Mouse (Mus musculus): ENCODE data around the gene Cactin. TPM values are rescaled to one million over a fixed set of nuclear protein-coding genes. Genes with fewer than 3 reads are reported as not detected.

Gene Cactin
- polyA plus RNA-seq, 2 experiments = 25.3 to 50.0 TPM

GRCm38 (mm10) chr10:81328386-81328785 lies 7.5 kb downstream of the Cactin start, which contains the start of gene Tbxa2r:
Gene Tbxa2r (plus strand): TSS chr10:81328731.
- DNase-seq (ENCODE audit: low spot score) (no peak), ATAC-seq (ENCODE audit: low FRiP score, low read depth) (no peak)
- Histone ChIP-seq H3K27me3 (ENCODE audit: control insufficient read depth, insufficient read depth, low read length) (no peaks in the 10 kb centered on the region), H3K4me3 (replicated peaks; ENCODE audit: low read length) (no peak within 1 kb of the TSS), H3K4me1 (ENCODE audit: control insufficient read depth, insufficient read depth, low read length) (peaks cover 23% of the 10 kb centered on the region), H3K4me2 (replicated peaks; ENCODE audit: low read depth, low read length, severe bottlenecking) (peak within 1 kb of the TSS; percentile 21), H3K27ac (replicated peaks; ENCODE audit: low read depth, low read length) (peak within 1 kb of the TSS; percentile 85), H3K9me3 (ENCODE audit: control insufficient read depth, low read length) (no peaks in the 10 kb centered on the region), H3K36me3 (ENCODE audit: control insufficient read depth, insufficient read depth, low read length) (peaks cover 40% of the 10 kb centered on the region), H3K9ac (ENCODE audit: low read depth, low read length, severe bottlenecking) (peak within 1 kb of the TSS; percentile 40)
- WGBS = 18% methylated on average over 10 of the region's 10 CpGs
- no peak for TF ChIP-seq POLR2A (IDR thresholded peaks at IDR 0.05; ENCODE audit: borderline replicate concordance, extremely low read depth, insufficient read depth, insufficient read length)

- Histone ChIP-seq H3K4me1 (ENCODE audit: control insufficient read depth, insufficient read depth, low read length) (peaks cover 23% of the 10 kb centered on the region), H3K9ac (ENCODE audit: low read depth, low read length, severe bottlenecking) (peak overlapping the region; percentile 40), H3K9me3 (ENCODE audit: control insufficient read depth, low read length) (no peaks in the 10 kb centered on the region), H3K4me3 (replicated peaks; ENCODE audit: low read length) (no peak overlapping the region), H3K27me3 (ENCODE audit: control insufficient read depth, insufficient read depth, low read length) (no peaks in the 10 kb centered on the region), H3K27ac (replicated peaks; ENCODE audit: low read depth, low read length) (peak overlapping the region; percentile 85), H3K4me2 (replicated peaks; ENCODE audit: low read depth, low read length, severe bottlenecking) (peak overlapping the region; percentile 21), H3K36me3 (ENCODE audit: control insufficient read depth, insufficient read depth, low read length) (peaks cover 30% of the 10 kb centered on the region)
- no peak for TF ChIP-seq POLR2A (IDR thresholded peaks at IDR 0.05; ENCODE audit: borderline replicate concordance, extremely low read depth, insufficient read depth, insufficient read length)
- WGBS = 48% methylated on average over 10 of the region's 10 CpGs
- peak; percentile 82 for ATAC-seq (ENCODE audit: low FRiP score, low read depth)
- peak; percentile 82 for DNase-seq (ENCODE audit: low spot score)
Measured at GRCm38 (mm10) chr10:81329194-81329975, 8.5 kb downstream of the Cactin start.

- H3K4me3 ChIP-seq (replicated peaks; ENCODE audit: low read length) = no peak overlapping the region
- 0 out of 2 replicates have a peak overlapping the region, but pooled peaks have one; percentile 21 for H3K4me2 ChIP-seq (replicated peaks; ENCODE audit: low read depth, low read length, severe bottlenecking)
- no peaks in the 10 kb centered on the region for H3K27me3 ChIP-seq (ENCODE audit: control insufficient read depth, insufficient read depth, low read length)
- peaks cover 24% of the 10 kb centered on the region for H3K36me3 ChIP-seq (ENCODE audit: control insufficient read depth, insufficient read depth, low read length)
- ATAC-seq (ENCODE audit: low FRiP score, low read depth) = peak; percentile 8; the same call in 1 of the 2 replicates
- peak overlapping the region; percentile 85 for H3K27ac ChIP-seq (replicated peaks; ENCODE audit: low read depth, low read length)
- 47% methylated on average over 4 of the region's 4 CpGs for WGBS
- no peak for DNase-seq (ENCODE audit: low spot score)
- H3K4me1 ChIP-seq (ENCODE audit: control insufficient read depth, insufficient read depth, low read length) = peaks cover 29% of the 10 kb centered on the region
- TF ChIP-seq POLR2A (IDR thresholded peaks at IDR 0.05; ENCODE audit: borderline replicate concordance, extremely low read depth, insufficient read depth, insufficient read length) = no peak
- H3K9ac ChIP-seq (ENCODE audit: low read depth, low read length, severe bottlenecking) = no peak overlapping the region
- no peaks in the 10 kb centered on the region for H3K9me3 ChIP-seq (ENCODE audit: control insufficient read depth, low read length)
Measured at GRCm38 (mm10) chr10:81330007-81330406, 9.1 kb downstream of the Cactin start.

- Histone ChIP-seq H3K9ac (ENCODE audit: low read depth, low read length, severe bottlenecking) (0 out of 2 replicates have a peak overlapping the region, but pooled peaks have one; percentile 4), H3K4me3 (replicated peaks; ENCODE audit: low read length) (no peak overlapping the region), H3K27ac (replicated peaks; ENCODE audit: low read depth, low read length) (no peak overlapping the region), H3K4me1 (ENCODE audit: control insufficient read depth, insufficient read depth, low read length) (peaks cover 42% of the 10 kb centered on the region), H3K27me3 (ENCODE audit: control insufficient read depth, insufficient read depth, low read length) (0 out of 2 replicates have a peak, but pooled peaks cover 2% of the 10 kb centered on the region), H3K4me2 (replicated peaks; ENCODE audit: low read depth, low read length, severe bottlenecking) (peak overlapping the region; percentile 15; the same call in 1 of the 2 replicates), H3K36me3 (ENCODE audit: control insufficient read depth, insufficient read depth, low read length) (peaks cover under 1% of the 10 kb centered on the region), H3K9me3 (ENCODE audit: control insufficient read depth, low read length) (no peaks in the 10 kb centered on the region)
- 25% methylated on average over 29 of the region's 29 CpGs for WGBS
- no peak for DNase-seq (ENCODE audit: low spot score)
- ATAC-seq (ENCODE audit: low FRiP score, low read depth) = no peak
- TF ChIP-seq POLR2A (IDR thresholded peaks at IDR 0.05; ENCODE audit: borderline replicate concordance, extremely low read depth, insufficient read depth, insufficient read length) = no peak
Measured at GRCm38 (mm10) chr10:81332277-81332676, 11.4 kb downstream of the Cactin start.

- DNase-seq (ENCODE audit: low spot score) (no peak), ATAC-seq (ENCODE audit: low FRiP score, low read depth) (no peak)
- Histone ChIP-seq H3K9ac (ENCODE audit: low read depth, low read length, severe bottlenecking) (no peak overlapping the region), H3K27ac (replicated peaks; ENCODE audit: low read depth, low read length) (no peak overlapping the region), H3K4me2 (replicated peaks; ENCODE audit: low read depth, low read length, severe bottlenecking) (no peak overlapping the region), H3K4me3 (replicated peaks; ENCODE audit: low read length) (no peak overlapping the region), H3K27me3 (ENCODE audit: control insufficient read depth, insufficient read depth, low read length) (0 out of 2 replicates have a peak, but pooled peaks cover 11% of the 10 kb centered on the region), H3K4me1 (ENCODE audit: control insufficient read depth, insufficient read depth, low read length) (peaks cover 33% of the 10 kb centered on the region), H3K36me3 (ENCODE audit: control insufficient read depth, insufficient read depth, low read length) (no peaks in the 10 kb centered on the region), H3K9me3 (ENCODE audit: control insufficient read depth, low read length) (no peaks in the 10 kb centered on the region)
- TF ChIP-seq POLR2A (IDR thresholded peaks at IDR 0.05; ENCODE audit: borderline replicate concordance, extremely low read depth, insufficient read depth, insufficient read length) = no peak
- 65% methylated on average over 11 of the region's 11 CpGs for WGBS
Measured at GRCm38 (mm10) chr10:81334324-81334723, 13.4 kb downstream of the Cactin start.

Measured in limb, embryonic 14.5 days (tissue).